Mouse (Mus musculus): ENCODE data around the gene Traf5. TPM values are rescaled to one million over a fixed set of nuclear protein-coding genes. Genes with fewer than 3 reads are reported as not detected.

The Traf5 gene
- total RNA-seq (2021), result 10 to 100 TPM in 1 of 2 experiments, 1 to 10 TPM in 1; 8.4 to 10.6 TPM
- long read RNA-seq, experiment 1, partial matches to known transcripts, result 1 of 8 reads
- long read RNA-seq, experiment 1, other reads (novel, unspliced or antisense), result 7 of 8 reads
- long read RNA-seq, experiment 2, partial matches to known transcripts, result 0 of 5 reads
- long read RNA-seq, experiment 2, other reads (novel, unspliced or antisense), result 5 of 5 reads

DNA sequence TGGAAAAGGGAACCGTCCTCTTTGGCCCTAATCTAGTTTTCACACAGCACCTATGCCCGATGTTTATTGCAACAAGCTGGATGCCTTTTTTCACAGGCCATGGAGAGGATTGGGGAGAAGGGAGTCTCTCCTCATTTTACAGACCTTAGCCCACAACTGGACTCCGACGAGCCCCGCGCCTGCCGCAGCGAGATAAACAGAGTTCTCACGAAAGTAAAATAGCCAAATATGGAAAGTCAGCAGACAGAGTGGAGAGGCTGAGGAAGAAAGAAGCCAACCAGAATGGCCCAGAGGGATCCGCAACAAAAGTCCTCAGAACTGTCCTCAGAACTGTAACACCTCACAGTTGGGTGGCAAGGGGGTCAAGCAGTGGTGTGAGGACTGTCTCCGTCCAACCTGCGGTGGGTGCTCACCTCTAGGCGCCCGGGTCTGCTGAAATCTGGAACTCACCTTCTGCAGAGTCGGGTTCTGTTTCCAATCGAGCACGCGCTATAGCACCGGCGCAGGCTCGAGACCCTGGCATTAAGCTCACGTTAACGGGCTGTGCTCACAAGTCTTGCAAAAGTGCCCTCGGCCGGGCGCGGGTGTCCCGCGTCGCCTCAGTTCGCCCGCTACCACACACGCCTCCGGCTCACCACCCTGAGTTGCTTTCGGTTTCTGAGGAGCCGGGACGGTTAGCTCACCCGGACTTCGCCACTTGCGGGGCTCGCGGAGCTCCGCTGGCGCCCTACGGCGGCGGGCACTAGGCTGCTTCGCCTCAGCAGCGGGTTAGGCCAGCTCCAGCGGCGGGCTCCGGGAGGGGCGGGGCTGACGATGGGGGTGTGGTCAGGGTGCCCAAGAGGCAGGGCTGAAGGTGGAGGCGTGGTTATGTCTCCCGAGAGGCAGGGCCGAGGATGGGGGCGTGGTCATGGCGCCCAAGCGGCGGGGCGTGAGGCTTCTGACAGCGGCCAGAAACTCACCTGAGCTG lies at the start of gene Traf5:
TSS of gene Traf5 (minus strand) at position 754 of the 967 bp plus-strand sequence.
- peak; percentile 99 for DNase-seq

DNA sequence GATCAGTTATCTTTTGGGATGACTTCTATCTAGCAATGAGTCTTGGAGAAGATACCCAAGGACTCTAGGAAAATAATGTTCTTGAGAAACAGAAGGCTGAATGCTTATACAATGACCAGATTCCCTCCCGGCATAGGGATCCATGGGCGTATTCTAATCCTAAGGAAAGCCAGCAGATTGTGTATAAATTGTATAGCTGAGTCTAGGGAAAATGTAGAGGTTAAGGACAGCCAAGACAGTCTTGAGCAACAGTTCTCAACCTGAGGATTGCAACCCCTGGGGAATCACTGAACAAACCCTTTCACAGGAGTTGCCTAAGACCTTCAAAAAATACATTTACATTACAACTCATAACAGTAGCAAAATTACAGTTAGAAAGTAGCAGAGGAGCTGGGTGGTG lies 48.0 kb upstream of the Traf5 start:
- DNase-seq, result no peak

DNA sequence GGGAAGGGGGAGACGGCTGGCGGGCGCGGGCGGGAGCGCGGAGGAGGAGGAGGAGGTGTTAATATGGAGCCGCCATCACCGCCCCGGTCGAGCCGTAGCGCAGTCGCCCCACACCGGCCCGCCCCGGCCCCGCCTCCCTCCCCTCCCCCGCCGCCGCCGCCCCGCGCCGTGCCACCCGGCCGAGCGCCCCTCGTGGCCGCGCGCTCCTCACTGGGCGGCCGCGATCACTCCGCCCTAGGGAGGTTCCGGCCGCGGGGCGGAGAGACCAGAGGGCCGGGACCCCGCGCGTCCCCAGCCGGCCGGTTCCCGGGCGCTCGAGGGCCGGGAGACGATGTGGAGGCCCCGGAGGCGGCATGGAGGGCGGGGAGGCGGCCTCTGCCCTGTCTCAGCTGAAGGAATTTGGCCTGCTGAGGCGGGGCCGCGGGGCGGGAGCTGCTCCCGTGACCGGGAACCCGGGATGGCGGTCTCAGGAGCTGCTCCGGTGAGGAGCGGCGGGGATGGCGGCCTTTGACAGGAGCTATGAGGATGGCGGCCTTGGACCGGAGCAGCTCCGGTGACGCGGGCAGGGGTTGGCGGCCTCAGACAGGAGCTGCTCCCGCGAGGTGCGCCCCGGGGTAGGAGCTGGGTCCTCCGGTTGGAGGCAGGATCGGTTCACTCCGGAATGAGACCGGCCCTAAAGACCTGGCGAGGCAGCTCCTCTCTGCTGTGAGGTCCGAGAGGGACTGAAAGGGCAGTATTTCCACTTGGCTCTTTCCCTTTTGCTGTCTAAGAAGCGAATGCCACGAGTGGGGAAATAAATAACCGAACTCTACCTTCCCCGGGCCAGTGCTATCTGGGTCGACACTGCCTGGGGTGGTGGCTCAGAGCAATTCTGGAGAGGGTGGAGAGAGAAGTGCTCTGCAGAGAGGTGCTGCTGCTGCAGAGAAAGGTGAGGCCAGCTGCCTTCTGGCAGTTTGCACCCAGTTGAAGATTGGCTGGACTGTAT lies 45.9 kb upstream of the Traf5 start, which contains the start of gene Rcor3:
TSS of gene Rcor3 (minus strand) at position 137 of the 985 bp plus-strand sequence.
- peak; percentile 91 for DNase-seq

DNA sequence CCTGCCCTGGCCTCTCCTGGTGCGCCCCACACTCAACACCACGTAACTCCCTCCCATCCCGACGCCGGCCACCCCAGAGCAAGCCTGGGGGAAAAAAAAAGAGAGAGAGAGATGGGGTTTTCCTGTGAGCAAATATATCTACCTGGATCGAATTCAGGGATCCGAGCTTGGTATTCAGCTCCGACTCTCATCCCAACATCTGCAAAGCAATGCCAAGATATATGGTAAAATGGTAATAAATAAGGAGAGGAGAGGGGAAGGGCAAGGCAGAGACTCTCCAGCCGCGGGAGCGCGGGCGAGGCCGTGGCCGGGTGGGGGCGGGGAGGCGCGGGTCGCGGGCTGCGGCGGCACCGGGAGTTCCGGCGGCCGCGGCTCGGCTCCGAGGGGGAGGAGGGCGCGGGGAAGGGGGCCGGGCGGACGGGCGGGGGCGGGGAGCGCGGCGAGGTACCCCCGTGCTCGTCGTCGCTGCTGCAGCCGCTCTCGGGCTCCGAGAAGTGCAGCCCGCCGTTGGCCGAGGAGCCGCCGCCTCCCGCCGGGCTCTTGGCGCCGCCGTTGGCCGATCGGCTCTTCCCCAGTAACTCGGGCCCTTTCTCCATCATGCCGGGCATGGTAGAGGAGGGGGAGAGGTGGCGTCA lies 45.0 kb upstream of the Traf5 start:
- DNase-seq, result peak; percentile 69

DNA sequence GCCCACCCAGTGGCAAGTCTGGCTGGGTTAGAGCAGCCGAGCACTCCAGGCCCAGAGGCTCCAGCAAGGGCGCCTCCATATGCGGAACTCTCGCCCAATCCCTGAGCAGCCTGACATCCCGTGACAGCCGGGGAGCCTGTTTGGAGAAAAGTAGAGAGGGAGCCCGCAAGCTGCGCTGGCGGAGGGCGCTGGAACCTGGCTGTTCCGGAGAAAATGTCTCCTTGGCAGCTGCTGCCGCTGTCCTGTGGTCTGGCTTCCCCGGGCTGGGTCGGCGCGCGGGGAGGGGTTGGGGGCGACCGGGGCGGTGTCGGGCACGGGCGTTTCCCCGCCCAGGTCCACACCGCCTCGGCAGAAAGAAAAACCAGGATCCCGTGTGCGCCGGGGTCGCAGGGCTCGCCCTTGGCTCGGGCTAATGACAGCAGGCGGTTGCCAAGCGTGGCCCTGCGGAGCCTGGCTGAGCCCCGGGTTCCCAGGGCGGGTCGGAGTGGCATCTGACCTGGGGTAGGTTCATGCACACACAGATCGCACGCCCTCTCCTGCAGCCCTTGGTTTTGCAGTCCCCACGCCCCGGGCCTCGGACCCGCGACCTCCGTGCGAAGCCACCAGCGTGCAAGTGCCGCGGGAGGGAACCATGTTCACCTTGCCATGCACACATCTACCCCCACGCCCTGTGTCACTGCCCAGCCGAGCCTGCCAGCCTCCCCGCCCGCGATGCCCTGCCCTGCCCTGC lies 44.4 kb upstream of the Traf5 start:
- DNase-seq, result peak; percentile 89

DNA sequence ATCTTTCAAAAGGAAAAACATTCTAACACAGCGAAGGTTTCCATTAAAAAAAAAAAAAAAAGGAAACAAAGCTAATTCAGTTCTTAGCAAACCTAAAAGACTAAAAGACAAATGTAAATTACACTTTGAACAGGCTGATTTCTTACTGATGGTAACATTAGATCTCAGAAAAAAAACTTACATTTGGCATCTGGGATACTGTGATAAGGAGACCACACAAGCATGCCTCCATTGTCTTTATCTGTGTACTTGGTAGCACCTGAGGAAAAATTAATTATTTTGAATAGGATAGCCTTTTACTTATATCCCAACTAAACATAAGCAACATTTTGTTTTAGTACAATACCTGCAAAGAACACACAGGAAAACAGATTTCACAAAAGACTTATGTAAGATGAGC lies 37.8 kb upstream of the Traf5 start:
- no peak for DNase-seq

DNA sequence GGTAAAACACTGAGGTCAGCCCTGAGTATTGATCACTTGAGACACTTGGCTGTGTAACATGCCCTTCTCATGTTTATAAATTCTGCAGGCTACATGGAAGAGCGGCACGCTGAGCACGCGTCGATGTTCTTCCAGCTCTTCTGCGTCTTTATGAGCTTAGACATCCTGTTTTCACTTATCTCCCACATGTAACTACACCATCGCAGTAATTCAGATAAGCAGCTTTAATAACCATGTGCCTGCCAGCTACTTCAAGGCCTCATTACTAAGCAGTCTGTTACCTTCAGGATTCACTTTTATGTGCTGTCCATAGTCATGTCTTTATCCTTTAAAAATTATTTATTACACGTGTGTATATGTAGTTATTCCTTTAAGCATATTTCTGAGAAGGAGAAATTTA lies 36.0 kb upstream of the Traf5 start:
- no peak for DNase-seq

DNA sequence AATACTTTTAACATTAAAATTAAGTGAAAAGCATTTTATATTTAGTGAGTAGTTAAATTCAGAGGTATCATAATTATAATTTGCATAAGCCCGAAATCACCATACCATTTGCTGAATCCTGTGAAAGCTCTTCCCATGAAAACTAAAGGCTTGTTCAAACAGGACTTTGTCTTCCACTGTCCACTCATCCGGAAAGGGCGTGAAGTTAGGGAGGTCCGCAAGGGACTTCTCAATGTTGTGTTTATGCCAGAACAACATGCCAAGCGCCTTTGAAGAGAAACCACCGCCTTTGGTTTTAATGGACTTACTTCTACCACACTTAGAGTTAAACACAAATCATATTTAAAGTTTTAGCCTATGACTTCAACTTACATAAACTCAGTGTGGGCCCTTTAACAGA lies 33.4 kb upstream of the Traf5 start:
- no peak for DNase-seq

DNA sequence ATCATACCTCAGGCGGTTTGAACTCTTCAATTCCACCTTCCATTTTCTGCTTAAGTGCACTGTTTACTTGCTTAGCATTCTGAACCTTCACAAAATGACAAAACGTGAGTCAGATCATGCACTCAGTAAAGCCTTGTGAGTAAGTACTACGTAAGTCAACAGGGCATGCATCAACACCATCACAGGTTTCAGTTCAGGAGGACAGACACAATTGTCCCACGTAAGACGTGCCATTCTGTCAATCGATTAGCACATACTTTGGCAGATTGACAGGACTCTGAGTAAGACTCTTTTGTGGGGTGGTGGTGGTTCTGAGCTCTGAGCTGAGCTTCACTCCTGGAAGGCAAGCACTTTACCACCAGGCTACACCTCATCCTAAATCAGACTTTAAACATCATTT lies 23.9 kb upstream of the Traf5 start:
- DNase-seq, result no peak

DNA sequence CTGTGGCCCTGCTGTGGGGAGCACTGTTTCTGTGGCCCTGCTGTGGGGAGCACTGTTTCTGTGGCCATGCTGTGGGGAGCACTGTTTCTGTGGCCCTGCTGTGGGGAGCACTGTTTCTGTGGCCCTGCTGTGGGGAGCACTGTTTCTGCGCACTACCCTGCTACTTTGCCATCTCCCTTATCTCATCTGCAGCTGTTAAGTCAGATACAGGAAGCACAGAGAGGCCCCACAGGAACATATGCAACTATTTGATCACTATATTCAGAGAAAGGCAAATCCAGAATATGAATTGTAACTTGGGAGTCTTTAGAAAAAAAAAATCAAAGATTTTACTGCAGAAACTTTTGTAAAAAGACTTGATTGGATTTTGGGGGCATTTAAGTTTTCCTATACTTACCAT lies 23.0 kb upstream of the Traf5 start:
- no peak for DNase-seq

DNA sequence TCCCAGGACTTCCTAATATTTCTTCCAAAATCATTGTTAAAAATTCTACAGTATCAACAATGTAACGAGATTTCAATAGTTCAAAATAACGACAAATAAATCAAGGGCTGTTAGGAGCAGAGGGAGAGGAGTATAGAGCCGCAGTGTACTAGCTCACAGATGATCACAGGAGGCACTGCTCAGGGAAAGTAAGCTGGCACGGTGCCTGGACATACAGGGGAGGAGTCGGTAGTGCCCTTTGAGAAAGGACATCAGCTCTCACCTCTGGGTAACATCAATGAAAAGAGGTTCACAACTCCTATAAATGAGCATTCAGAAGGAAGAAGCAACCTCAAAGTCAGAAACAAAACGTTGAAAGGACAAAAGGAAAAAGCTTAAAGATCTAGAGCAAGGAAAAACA lies 16.8 kb upstream of the Traf5 start:
- DNase-seq, result peak; percentile 73

DNA sequence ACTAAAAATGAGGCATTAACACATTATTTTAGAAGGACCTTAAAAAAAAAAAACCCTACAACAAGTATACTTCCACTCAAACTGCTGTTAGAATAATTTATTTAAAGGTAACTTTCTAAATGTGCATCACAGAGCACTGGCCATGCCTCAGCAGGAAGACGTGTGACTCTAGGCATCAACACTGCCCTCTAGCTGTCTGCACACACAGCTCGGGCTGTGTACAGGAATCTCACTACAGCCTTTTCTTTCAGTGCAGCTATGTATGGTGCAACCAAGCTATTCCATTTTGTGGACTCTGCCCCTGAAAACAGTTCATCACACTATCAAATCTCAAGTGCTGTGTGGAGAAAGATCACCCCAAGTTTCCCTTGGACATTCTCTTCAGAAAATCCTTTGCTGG lies 15.0 kb upstream of the Traf5 start:
- DNase-seq, result no peak

DNA sequence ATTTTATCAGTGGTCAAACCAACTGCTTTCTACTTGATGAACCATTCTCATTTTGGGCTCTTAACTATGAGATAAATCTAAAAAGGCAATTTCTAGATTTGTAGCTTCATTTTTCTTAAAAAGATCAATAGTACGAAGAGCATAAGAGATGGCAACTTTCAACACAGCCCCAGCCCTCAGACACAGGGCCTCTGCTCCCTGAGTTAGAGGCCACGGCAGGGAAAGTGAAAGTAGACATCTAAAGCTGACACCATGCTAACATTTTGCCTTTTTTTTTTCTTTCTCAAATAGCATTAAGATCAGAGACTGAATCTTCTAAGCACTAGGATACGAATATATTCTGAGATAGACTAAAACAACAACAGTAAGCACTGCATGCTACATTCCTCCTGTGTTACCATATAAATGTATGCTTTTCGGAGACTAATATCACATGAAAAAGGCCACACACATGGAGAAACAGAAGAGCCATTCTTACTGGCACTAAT lies 13.6 kb upstream of the Traf5 start:
- no peak for DNase-seq

DNA sequence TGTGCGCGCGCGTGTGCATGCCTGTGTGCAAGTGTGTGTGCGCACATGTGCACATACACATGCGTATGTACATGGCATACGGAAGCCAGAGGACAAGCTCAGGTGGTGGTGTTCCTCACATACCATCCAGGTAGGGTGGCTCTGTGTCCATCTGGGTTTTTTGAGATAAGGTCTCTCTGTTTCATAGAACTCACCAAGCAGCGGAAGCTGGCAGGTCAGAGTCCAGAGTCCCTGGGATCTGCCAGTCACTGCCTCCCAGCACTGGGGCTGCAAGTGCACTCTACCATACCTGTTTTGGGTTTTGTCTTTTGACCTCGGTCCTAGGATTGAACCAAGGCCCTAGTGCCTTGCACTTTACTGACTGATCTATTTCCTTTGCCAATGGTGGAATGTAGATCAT lies 11.7 kb upstream of the Traf5 start:
- no peak for DNase-seq

DNA sequence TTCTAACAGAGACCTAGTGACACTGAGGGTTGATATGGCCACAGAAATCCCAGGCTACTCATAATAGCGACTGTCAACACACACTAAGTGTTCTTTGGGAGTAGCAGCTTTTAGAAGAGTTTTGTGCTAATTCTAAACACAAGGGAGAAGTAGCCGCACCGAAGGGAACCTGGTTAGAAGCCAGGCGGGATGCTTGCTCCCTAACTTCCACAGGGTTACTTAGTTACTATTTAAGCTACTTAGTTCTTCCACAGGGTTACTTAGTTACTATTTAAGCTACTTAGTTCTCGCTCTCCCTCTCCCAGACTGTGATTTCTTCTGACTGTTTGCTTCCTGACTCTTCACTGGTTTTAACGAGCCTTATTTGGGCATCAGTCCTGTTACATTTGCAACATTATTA lies 10.8 kb upstream of the Traf5 start:
- no peak for DNase-seq

DNA sequence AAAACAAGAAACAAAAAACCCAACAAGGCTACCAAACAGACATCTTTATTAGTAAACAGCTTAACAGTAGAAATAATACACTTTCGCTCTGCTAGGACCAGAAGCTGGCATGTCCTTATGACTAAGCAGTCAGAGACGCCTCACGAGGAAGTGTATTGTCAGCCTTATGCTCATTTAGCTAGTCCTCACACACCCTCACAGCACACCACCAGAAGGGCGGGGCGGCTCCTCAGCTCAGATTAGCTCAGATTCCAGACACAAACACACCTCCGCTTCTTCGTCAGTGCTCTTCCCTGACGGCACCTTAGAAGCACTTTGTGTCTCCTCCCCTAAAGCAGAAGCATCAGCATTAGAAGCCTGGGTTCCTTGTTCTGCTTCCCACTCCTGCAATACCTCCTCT lies 9.0 kb upstream of the Traf5 start:
- no peak for DNase-seq

DNA sequence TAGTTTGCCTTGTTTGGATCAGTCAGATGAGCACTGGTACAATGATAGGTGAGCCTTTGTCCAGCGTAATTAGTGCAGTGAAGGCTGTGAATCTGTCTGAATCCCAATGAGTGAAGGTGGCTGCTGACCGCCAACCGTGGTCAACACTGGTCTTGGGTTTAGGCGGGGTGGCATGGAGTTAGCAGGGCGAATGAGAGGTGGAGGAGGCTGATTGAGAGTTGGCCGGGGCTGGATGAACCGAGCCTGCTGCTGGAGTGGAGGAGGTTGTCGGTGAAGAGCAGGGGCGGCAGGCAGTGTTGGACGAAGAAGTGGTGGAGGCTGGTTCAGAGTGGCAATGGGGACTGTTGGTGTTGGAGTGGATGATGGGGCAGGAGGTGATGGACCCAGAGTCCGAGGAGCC lies 8.4 kb upstream of the Traf5 start:
- no peak for DNase-seq

DNA sequence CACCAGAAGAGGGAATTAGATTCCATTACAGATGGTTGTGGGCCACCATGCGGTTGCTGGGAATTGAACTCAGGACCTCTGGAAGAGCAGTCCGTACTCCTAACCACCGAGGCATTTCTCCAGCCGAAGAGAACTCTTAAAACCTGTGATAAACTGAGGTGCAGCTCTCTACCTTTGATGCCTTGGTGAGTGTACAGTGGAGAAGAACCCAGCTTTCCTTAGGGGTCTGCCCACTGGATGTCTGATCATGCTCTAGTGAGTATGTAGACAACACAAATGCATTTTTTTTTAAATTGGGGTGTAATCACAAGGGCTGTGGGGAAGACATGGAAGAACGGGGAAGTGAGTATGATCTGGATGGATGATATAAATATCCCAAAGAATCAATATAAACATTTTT lies 3.3 kb upstream of the Traf5 start:
- DNase-seq, result no peak

DNA sequence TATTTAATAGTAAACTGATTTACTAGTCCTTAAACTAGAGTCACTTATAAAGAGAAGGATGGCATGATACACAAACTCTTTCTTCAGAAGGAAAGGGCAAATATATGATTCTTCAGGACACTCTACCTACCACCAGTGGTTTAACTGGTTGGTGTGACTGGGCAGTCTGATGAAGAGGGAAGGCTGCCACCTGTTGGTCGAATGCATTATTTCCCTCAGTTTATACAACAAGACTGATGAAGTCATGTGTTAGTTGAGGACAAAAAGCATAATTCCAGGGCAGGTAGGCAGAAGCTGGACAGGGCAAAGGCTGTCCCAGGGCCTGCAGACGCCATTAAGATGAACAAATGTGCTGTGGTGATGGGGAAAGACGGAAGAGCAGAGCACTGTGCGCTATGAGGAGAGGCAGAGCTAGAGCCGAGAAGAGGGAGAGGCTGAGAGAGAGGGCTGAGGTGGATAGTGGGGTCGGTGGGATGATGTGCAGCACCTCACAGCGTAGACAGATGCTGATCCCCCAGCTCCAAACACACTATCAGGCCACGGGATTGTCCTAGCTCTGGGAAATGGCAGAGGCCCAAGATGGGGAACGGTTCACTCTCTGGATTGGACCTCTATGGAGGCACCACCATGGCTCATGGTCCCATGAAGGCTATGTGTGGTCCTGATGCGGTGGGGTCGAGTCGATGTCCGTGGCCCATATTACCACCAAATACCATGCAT lies 2.3 kb upstream of the Traf5 start:
- peak; percentile 78 for DNase-seq

All from adrenal gland, postnatal 10 days (tissue).